Mouse (Mus musculus) WW6 (cell line): ENCODE results near the gene Micu1.

Experiments
- DNase-seq: peaks from one replicate; pipeline ENCODE4 v3.0.0-alpha.2; 2013; ENCODE audit warnings: low read depth, low spot score

The Micu1 gene

DNA sequence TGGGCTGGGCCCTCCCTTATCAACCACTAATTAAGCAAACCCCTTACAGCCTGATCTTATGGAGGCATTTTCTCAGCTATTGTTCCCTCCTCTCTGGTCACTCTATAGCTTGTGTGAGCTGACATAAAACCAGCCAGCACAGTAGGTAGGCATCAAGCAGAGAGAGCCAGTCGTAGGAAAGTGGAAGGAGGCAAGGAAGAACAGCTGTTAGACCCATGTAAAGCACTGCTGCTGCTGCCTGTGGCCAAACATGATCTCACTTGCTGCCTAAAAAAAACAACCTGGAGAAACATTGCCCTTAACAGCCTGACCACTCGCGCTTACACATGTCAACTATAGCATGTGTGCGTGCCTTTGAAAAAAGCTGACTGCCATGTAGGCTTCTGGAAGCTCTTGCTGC lies 19.3 kb downstream of the Micu1 start:
- no peak for DNase-seq

- DNase-seq = no peak
These were observed 22.4 kb downstream of the Micu1 start for GRCm38 (mm10) chr10:59724634-59725033.

DNA sequence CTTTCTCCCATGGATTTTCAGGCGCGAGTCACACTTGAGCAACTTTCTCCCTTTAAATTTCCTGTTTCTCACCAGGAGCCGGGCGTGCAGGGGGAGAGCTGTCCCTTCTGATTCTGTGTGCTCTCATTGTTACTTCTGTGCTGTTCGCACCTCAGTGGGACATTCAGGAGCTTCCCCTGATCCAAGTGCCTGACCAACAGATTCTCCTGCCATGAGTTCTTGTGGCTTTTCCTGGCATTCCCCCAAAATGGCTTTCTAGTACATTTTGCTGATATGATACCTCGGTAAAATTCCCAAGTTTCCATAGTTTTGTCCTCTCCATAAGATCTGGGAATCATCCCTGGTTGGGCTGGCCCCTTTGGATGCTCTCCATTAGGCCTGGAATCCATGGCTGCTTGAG lies 25.0 kb downstream of the Micu1 start:
- DNase-seq = no peak

- no peak for DNase-seq
These were observed 27.0 kb downstream of the Micu1 start for GRCm38 (mm10) chr10:59729261-59729660.

GRCm38 (mm10) chr10:59729842-59730241 lies 27.6 kb downstream of the Micu1 start:
- DNase-seq = no peak

DNA sequence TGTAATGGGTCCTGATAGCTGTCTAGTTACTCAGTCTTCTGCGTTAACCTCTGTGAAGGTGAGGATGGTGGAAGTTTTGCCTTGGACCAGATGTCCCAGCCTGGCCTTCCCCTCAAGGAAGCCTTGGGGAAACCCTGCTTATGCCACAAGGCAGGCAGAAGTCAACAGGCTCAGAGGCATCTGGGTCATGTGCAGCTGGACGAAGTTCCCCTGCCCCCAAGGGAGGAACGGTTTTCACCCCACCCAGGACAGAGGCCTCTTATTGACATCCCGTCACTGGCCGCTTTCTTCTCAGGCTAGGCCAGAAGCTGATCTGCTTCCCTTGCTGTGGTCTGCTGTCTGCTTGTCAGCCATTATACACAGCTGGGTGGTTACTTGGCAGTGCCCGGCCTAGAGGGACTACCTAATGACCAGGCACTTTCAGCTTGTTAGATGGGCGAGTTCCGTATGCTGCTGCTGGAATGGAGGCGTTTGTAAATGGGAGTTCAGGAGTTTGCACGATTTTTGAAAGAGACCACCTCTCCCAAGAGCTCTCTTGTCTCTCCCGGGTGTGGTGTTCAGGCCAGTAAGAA lies 33.8 kb downstream of the Micu1 start:
- no peak for DNase-seq

GRCm38 (mm10) chr10:59741448-59741847 lies 39.2 kb downstream of the Micu1 start:
- DNase-seq = no peak

DNA sequence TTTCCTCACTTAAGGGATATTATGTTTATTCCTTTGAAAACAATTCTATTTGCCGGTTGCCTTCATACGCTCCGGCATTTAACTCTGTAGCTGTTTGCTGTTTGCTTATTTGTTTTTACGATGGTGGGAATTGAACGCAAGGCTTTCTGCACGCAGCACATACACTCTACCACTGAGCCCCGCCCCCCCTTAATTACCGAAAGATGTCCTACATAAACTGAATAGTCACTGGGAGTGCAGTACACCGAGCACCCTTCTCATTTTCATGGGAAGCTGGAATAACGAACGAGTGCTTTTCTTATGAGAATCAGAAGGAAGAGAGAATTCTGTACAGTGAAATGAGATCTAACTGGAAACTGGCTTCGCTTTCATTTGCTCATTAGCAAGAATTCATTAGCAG lies 41.1 kb downstream of the Micu1 start:
- no peak for DNase-seq

DNA sequence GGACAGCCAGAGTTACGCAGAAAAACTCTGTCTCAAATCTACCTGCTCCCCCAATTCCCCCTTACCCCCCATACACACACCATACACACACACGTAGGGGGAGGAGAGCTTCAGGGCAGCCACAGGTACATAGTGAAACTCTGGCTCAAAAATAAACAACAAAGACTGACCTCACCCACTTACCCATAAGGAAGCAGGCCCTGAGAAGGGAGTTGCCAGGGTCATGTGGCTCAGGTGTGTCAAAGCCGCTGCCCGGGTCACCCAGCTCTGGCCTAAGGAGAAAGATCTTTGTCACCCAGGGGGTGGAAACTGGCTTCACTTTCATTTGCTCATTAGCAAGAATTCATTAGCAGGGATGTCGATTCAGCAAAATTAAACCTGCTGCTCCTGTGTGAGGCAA lies 41.7 kb downstream of the Micu1 start:
- DNase-seq = no peak

GRCm38 (mm10) chr10:59747334-59747733 lies 45.1 kb downstream of the Micu1 start:
- DNase-seq = no peak

DNA sequence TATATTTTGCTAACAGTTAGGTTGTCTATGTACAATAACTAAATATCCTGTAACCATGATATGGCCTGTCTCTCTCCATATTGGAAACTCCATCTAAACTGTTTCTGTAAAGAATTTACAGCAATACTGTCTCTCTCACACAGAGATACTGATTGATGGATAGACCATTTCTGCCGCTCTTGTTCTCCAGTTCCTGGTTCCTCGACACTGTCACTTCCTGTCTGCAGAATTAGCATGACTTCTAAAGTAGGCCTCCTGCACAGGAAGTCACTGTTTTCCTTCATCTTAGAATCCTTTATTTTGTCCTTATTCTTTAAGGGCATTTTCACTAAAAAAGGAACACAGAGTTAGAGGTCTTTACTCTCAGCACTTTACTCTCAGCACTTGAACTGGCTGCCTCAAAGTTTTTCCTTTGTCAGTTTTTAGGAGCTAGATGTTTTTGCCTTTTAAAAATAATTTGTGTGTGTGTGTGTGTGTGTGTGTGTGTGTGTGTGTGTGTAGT lies 46.5 kb downstream of the Micu1 start:
- no peak for DNase-seq

DNA sequence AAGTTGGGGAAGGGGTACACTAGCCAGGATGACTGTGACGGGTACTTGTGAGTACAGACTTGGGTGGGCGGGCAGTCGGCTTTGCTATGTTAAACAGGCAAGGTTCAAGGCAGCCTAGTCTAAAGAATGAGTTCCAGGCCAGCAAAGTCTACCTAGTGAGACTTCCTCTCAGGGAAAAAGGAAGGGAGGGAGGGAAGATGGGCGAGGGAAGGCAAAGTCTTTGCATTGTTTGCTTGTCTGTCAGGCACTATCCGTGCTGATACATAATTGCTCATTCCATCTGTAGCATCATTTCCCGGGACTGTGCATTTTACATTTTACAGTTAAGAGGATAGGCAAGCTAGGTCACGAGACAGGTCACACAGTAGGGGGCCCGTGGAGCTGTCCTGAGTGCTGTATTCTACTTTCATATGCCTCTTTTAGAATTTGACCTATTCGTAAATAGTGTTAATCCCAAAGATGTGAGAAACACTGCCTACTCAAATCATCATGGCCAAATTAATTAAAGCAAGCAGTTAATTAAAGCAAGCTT lies 51.3 kb downstream of the Micu1 start:
- DNase-seq = peak; percentile 31

GRCm38 (mm10) chr10:59754104-59754503 lies 51.8 kb downstream of the Micu1 start:
- DNase-seq = no peak

DNA sequence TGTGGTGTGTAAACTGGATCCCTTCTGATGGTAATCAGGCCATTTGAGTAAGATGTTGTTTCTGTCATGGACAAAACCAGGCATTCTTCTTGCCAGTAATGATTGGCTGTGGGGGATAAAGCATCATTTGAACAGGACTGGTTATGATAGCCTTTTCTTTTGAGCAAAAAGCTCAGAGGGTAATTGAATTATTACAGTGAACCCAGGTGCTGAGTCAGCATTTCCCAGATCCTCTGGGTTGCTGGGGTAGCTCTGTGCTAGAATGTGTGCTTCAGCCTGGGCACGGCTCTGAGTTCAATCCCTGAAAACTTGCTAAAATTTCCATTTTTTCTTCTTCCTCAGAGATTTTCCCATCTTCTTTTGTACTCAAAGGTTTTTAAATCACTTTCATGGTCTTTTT lies 52.6 kb downstream of the Micu1 start:
- DNase-seq = no peak

- DNase-seq = no peak
These were observed 53.4 kb downstream of the Micu1 start for GRCm38 (mm10) chr10:59755681-59756080.

DNA sequence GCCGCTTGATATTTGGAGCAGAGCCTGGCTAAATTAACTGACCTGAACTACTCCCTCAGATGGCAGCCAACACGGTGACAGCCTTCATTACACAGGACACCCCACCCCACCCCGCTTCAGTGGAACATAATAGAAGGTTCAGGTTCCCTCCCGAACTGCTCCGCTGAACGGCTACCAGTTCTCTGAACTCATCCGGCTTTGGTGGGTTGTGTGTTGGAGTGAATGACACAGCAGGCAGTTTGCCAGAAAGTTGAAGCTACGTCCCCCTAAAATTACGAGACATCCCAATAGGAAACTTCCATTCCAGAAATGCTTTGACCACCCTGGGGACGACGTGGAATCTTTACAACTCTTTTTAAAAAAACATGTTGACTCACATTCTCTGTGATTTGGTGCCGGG lies 53.8 kb downstream of the Micu1 start:
- no peak for DNase-seq

DNA sequence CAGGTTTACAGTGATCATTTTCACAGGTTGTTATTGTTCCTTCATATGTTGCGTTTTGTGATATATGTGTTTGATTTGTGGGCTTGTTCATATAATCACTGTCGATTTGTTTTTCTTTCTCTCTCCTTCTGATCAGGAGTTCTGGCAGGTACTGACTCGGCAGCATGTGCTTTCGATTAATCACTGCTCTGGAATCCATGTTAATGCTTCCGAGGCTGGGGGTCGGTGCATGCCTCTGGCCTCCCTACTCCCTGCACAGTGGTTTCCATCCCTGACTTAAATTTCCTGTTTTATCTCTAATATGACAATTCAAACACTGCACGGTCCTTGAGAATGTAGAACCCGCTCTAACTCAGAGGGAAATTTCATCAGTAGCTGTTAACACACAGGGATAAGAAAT lies 54.3 kb downstream of the Micu1 start:
- no peak for DNase-seq

DNA sequence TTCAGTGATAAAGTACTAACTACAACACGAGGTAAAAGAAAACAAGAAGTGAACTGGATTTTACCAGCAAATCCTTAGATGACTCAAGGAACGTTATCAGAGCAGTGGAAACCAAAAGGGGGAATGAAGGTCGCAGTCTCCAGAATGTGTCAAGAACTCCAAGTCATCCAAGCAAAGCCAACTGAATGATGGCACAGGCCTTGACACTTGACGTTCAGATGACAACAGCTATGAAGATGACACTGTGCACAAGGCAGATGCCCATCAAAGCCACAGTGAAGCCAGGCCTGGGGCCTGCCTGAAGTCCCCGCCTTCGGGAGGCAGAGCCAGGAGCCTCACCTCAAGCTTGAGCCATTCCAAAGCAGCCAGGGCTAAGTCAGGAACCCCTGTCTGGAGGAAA lies 62.5 kb downstream of the Micu1 start:
- no peak for DNase-seq

- no peak for DNase-seq
These were observed 66.2 kb downstream of the Micu1 start for GRCm38 (mm10) chr10:59768369-59769079.

DNA sequence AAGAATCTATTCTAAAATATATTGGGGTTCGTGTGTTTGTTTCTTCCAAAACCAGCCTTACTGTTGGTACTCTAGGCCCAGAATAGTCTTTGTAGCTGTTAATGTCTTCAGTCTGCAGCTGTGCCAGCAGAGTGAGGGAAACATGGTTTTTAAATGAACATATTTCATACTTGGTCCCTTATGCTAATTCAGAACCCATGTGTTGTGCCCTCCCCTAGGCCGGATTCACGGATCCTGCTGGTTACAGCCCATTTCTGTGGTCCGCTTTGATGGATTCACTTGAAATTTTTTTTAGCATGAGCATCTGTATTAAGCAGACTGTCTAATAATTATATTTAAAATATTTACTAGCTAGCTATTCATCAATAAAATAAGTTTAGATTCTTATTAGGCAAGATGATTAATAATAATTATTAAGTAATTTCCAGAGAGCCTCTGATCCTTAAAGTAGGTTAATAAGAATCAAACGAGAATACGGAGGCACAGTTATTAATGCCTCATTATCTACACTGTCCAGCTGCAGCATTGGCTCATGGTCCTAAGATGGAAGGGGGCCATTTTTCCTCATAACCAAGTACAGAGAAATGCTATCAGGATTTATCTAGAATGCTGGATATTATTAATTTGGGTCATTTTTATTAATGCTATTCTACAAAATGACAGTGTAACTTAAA lies 69.2 kb downstream of the Micu1 start:
- no peak for DNase-seq

GRCm38 (mm10) chr10:59772049-59772397 lies 69.7 kb downstream of the Micu1 start:
- no peak for DNase-seq

DNA sequence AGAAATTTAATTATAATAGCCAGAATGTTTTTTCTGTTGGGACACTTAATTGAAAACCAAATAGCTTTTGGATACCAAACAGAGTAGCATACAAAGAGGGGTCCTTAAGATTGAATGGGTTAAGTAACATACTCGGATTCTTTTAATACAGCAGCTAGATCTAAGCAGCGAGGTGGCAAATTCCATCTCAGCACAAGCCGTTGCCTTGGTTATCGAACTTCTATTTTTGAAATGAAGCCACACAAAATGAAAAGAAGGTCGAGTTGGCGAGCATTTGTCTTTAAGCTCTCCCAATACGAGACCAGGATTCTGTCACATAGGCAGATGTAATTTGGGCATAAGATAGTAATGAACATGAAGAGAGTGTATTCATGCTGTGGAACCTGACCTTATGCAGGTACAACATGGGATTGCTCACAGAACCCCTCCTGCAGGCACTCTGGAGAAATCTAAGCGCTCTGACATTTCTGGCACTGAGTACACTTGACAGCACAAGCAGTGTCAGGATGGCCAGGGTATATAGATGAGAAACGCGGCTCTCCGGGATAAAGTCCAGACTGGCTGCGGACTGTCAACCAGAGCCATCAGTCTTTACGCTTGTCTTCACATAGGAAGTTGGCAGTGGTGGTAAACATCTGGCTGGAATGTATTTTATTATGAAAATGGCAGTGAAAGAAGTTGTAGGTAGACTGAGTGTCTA lies 71.3 kb downstream of the Micu1 start:
- no peak for DNase-seq
